Mouse (Mus musculus) hindbrain, embryonic 11.5 days (tissue): ENCODE measurements around the gene Dguok. TPM values are rescaled to one million over a fixed set of nuclear protein-coding genes. Genes with fewer than 3 reads are reported as not detected.

Source experiments
- ATAC-seq: fragments of 200-750 bp; cut with Nextera tagmentation; 2 replicates; pipeline ENCODE4 v1.8.0; 2017; ENCODE audit warnings: mild to moderate bottlenecking, moderate TSS enrichment, moderate library complexity; ENCODE audit not compliant: low FRiP score
- DNase-seq: peaks from one replicate; pipeline ENCODE4 v3.0.0-alpha.2; 2015; ENCODE audit warnings: low spot score
- H3K27ac ChIP-seq: fragments of 300-500 bp; sonication (generic); 2 replicates; pipeline ENCODE4 v1.5.1; 2014; ENCODE audit warnings: mild to moderate bottlenecking, low read depth, low read length
- H3K27me3 ChIP-seq: fragments of 300-500 bp; sonication (generic); 2 replicates; pipeline ENCODE4 v1.6.1; 2014; ENCODE audit warnings: mild to moderate bottlenecking, low read length, moderate library complexity, mixed read lengths; ENCODE audit not compliant: control insufficient read depth, insufficient read depth
- H3K36me3 ChIP-seq: fragments of 300-500 bp; sonication (generic); 2 replicates; pipeline ENCODE4 v1.6.1; 2014; ENCODE audit warnings: mild to moderate bottlenecking, low read length, moderate library complexity, mixed read lengths; ENCODE audit not compliant: control insufficient read depth, insufficient read depth
- H3K4me1 ChIP-seq: fragments of 300-500 bp; sonication (generic); replicated peaks from 2 replicates; pipeline ENCODE4 v1.6.1; 2014; ENCODE audit warnings: low read length, mixed read lengths; ENCODE audit not compliant: control insufficient read depth, insufficient read depth
- H3K4me2 ChIP-seq: fragments of 300-500 bp; sonication (generic); replicated peaks from 2 replicates; pipeline ENCODE4 v1.6.1; 2014; ENCODE audit warnings: mild to moderate bottlenecking, low read depth, low read length
- H3K4me3 ChIP-seq: fragments of 300-500 bp; sonication (generic); 2 replicates; pipeline ENCODE4 v1.5.1; 2014; ENCODE audit warnings: low read depth, low read length
- H3K9ac ChIP-seq: fragments of 300-500 bp; sonication (generic); 2 replicates; pipeline ENCODE4 v1.6.1; 2014; ENCODE audit warnings: low read depth, low read length
- H3K9me3 ChIP-seq: fragments of 300-500 bp; sonication (generic); 2 replicates; pipeline ENCODE4 v1.6.1; 2016; ENCODE audit warnings: low read length; ENCODE audit not compliant: control insufficient read depth
- WGBS: fragments of 180-500 bp; shearing (Covaris S2); extraction: QIAGEN DNeasy Blood & Tissue Kit; methylation state at CpG from one replicate; pipeline ENCODE4 v1.1.7; 2014; 5-methylcytosine and 5-hydroxymethylcytosine counted together
- polyA plus RNA-seq: library from polyadenylated mRNA; unstranded; fragments of >200 nt; fragmentation: Nextera tagmentation; extraction: Ambion mirVana; gene quantifications from 2 replicates; pipeline ENCODE4 v1.2.1, GENCODE M21; 2014

The Dguok gene
- polyA plus RNA-seq, 1 experiment from 2014 or later = 65.7 TPM

GRCm38 (mm10) chr6:83455328-83456130 is 51.2 kb downstream of the Dguok start:
- Histone ChIP-seq H3K4me1 (peaks cover 20% of the 10 kb centered on the region), H3K27ac (peak overlapping the region; percentile 97), H3K4me2 (peak overlapping the region; percentile 95), H3K9me3 (no peaks in the 10 kb centered on the region), H3K27me3 (no peaks in the 10 kb centered on the region), H3K36me3 (no peaks in the 10 kb centered on the region), H3K9ac (peak overlapping the region; percentile 97), H3K4me3 (peak overlapping the region; percentile 83)
- 2% methylated on average over 30 of the region's 41 CpGs for WGBS
- ATAC-seq = peak; percentile 41
- peak; percentile 73 for DNase-seq

GRCm38 (mm10) chr6:83453706-83454105 is 53.1 kb downstream of the Dguok start:
- no peak for ATAC-seq
- Histone ChIP-seq H3K9me3 (no peaks in the 10 kb centered on the region), H3K4me3 (peak overlapping the region; percentile 83), H3K36me3 (no peaks in the 10 kb centered on the region), H3K4me1 (peaks cover 20% of the 10 kb centered on the region), H3K27me3 (no peaks in the 10 kb centered on the region), H3K4me2 (peak overlapping the region; percentile 95), H3K27ac (peak overlapping the region; percentile 30; the same call in 1 of the 2 replicates), H3K9ac (peak overlapping the region; percentile 15)
- 38% methylated on average over 11 of the region's 11 CpGs for WGBS
- DNase-seq = no peak

DNA sequence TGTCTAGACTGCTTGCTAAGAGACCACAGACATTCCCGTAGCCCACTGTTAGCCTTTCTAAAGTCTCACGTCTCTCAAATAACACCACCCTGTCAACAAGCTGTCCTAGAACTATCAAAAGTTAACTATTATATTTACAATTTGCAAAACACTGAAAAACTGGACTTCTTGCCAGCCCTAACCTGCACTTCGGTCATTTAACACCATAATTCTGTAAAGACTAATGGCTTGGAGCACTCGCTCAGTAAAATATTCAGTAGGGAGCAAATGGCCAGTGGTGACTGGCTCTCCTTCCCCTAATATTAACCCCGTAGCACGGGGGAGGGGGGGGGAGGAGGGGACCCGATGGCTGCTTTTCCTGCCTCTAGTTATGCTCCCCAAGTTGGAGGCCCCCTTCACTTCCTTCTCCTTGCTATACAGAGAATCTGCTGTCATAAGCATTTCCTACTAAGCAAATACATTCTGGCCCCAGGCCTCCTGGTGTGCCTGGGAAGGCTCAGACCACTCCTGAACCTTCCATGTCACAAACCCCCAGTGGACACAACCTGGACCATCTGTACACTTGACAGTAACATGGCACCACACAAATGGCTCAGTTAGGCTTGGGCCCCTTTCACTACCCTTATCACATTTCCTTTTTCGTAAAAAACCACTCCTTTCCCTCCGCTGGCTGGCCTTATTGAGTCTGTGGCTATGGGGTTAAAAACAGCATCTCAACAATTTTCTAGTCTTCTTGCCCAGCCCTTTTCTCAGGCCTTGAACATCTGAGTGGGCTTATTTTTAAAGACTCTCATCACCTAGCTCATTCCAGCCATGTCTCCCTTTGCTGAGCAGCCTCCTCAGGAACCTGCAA is 56.1 kb downstream of the Dguok start:
- no peaks in the 10 kb centered on the region for H3K27me3 ChIP-seq
- ATAC-seq (no peak), DNase-seq (no peak)
- H3K36me3 ChIP-seq = no peaks in the 10 kb centered on the region
- H3K27ac ChIP-seq = no peak overlapping the region
- H3K4me2 ChIP-seq = no peak overlapping the region
- 72% methylated on average over 9 of the region's 9 CpGs for WGBS
- H3K4me1 ChIP-seq = peaks cover 20% of the 10 kb centered on the region
- H3K9ac ChIP-seq = no peak overlapping the region
- no peaks in the 10 kb centered on the region for H3K9me3 ChIP-seq
- H3K4me3 ChIP-seq = no peak overlapping the region

DNA sequence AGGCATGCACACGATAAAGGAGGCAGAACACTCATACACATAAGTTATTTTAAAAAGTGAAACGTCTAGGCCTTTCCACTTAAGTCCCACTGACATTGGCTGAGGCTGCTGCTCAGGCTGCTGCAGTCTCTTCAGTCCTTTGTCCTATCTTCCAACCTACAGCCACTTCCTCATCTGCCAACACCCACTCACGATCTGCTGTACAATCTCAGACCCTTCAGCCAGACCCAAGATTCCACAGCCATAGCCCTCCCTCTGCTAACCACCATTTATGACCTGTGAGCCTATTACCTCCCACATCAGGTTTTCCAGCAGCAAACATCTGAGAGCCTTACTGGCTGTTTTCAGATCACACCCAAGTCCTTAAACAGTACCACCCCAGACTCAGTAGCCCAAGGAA is 57.3 kb downstream of the Dguok start:
- no peak for DNase-seq
- ATAC-seq = no peak
- H3K4me2 ChIP-seq = no peak overlapping the region
- H3K36me3 ChIP-seq = no peaks in the 10 kb centered on the region
- no peak overlapping the region for H3K9ac ChIP-seq
- no peaks in the 10 kb centered on the region for H3K9me3 ChIP-seq
- H3K4me3 ChIP-seq = no peak overlapping the region
- 88% methylated on average over 3 of the region's 3 CpGs for WGBS
- H3K27me3 ChIP-seq = no peaks in the 10 kb centered on the region
- H3K4me1 ChIP-seq = peaks cover 11% of the 10 kb centered on the region
- no peak overlapping the region for H3K27ac ChIP-seq

DNA sequence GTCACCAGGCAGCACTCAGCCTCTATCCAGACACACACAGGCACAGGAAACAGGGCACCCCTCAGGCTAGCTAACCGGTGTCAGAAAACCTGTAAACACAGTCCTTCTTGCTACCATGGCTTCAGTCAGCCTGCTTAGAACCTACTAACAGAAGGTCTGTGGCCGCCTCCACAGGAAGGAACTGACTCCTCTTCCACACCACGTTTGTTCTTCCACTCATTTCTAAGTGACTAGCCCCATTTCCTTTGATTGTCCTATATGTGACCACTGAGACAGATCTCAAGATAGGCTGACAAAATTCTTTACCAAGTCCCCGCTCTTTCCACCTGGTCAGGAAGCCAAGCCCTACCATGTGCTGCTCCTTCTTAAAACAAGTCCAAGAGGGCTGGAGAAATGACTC is 57.9 kb downstream of the Dguok start:
- 97% methylated on average over 4 of the region's 4 CpGs for WGBS
- ATAC-seq (no peak), DNase-seq (no peak)
- H3K4me1 ChIP-seq = peaks cover 8% of the 10 kb centered on the region
- H3K4me3 ChIP-seq = no peak overlapping the region
- H3K36me3 ChIP-seq = no peaks in the 10 kb centered on the region
- no peak overlapping the region for H3K9ac ChIP-seq
- H3K27me3 ChIP-seq = no peaks in the 10 kb centered on the region
- no peak overlapping the region for H3K4me2 ChIP-seq
- no peak overlapping the region for H3K27ac ChIP-seq
- no peaks in the 10 kb centered on the region for H3K9me3 ChIP-seq

- no peaks in the 10 kb centered on the region for H3K27me3 ChIP-seq
- H3K9me3 ChIP-seq = no peaks in the 10 kb centered on the region
- ATAC-seq (no peak), DNase-seq (no peak)
- no peak overlapping the region for H3K9ac ChIP-seq
- H3K4me1 ChIP-seq = peaks cover 13% of the 10 kb centered on the region
- H3K4me3 ChIP-seq = no peak overlapping the region
- H3K27ac ChIP-seq = no peak overlapping the region
- H3K36me3 ChIP-seq = no peaks in the 10 kb centered on the region
- 83% methylated on average over 7 of the region's 7 CpGs for WGBS
- no peak overlapping the region for H3K4me2 ChIP-seq
Measured at GRCm38 (mm10) chr6:83447031-83447430, 59.7 kb downstream of the Dguok start.

- H3K9me3 ChIP-seq = no peaks in the 10 kb centered on the region
- no peak overlapping the region for H3K27ac ChIP-seq
- WGBS = 85% methylated on average over 2 of the region's 2 CpGs
- H3K36me3 ChIP-seq = no peaks in the 10 kb centered on the region
- H3K4me3 ChIP-seq = no peak overlapping the region
- H3K4me2 ChIP-seq = no peak overlapping the region
- no peak for DNase-seq
- H3K27me3 ChIP-seq = no peaks in the 10 kb centered on the region
- no peak overlapping the region for H3K9ac ChIP-seq
- peaks cover 13% of the 10 kb centered on the region for H3K4me1 ChIP-seq
- ATAC-seq = no peak
Measured at GRCm38 (mm10) chr6:83445796-83446195, 61.0 kb downstream of the Dguok start.

DNA sequence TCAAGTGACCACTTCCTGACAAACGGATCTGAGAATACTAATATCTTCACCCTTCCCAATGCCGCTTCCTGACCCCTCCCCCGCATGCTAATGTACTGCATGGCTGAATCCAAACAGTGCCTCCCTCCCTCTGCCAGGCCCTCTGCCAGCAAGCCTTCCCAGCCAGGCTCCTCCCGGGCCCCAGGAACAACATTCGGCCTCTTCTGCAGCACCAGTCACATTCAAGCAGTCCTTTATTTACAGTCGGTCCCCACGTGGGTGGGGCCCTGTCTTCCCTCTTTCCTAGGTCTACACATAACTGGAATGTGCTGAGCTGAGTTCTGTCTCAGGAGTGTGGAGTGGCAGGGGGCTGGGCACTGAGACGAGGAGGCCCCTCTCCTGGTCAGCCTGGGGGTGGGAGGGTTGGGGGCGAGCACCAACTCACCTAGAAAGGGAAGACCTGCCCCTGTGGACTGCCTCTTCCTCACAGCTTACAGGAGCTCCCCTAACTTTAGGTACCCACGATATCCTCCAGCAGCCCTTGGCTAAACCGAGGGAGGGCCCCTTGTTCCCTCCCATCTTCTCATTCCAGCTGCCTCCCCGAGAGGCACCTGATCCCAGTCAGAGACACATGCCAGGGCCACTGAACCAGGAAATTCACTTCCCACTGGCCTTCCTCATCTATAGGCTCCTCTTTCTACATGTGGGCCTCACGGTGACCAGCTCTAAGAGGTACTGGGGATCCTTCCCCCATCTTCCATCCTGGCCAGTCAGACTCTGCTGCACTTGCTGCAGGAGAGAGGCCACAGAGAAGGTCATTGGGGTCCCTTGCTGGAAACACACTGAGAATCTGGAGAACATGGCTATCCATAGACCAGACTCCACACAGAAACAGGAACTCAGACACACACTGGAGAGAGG is 63.1 kb downstream of the Dguok start:
- Histone ChIP-seq H3K4me3 (no peak overlapping the region), H3K4me1 (peaks cover 28% of the 10 kb centered on the region), H3K9ac (no peak overlapping the region), H3K36me3 (no peaks in the 10 kb centered on the region), H3K9me3 (no peaks in the 10 kb centered on the region), H3K4me2 (0 out of 2 replicates have a peak overlapping the region, but pooled peaks have one; percentile 9), H3K27me3 (no peaks in the 10 kb centered on the region), H3K27ac (no peak overlapping the region)
- WGBS = 13% methylated on average over 13 of the region's 13 CpGs
- ATAC-seq (peak; percentile 10; the same call in 1 of the 2 replicates), DNase-seq (peak; percentile 45)
